Mouse (Mus musculus) limb, embryonic 11.5 days (tissue): ENCODE measurements around the gene Angptl1. TPM values are rescaled to one million over a fixed set of nuclear protein-coding genes. Genes with fewer than 3 reads are reported as not detected.

Experiments
- polyA plus RNA-seq: library from polyadenylated mRNA; unstranded; fragments of >200 nt; fragmentation: Nextera tagmentation; extraction: Ambion mirVana; gene quantifications from 2 replicates; pipeline ENCODE4 v1.2.1, GENCODE M21; 2014

The Angptl1 gene
- polyA plus RNA-seq, 1 experiment from 2014 or later = 7.0 TPM

Other genes starting within 250 kb of the Angptl1 start
- 8.2 and 10.0 TPM in 2 replicates for gene Tor3a, start 164.2 kb upstream of the Angptl1 start, polyA plus RNA-seq
- gene Fam20b, start 119.5 kb upstream of the Angptl1 start, polyA plus RNA-seq = 21.3 and 21.9 TPM in 2 replicates
- gene Ralgps2, start 101.1 kb downstream of the Angptl1 start, polyA plus RNA-seq = 78.9 and 87.0 TPM in 2 replicates